Mouse (Mus musculus) thymus, adult 2 months (tissue): ENCODE results near the gene Shisa9. TPM values are rescaled to one million over a fixed set of nuclear protein-coding genes. Genes with fewer than 3 reads are reported as not detected.

Experiments used
- DNase-seq: peaks from one replicate; pipeline ENCODE4 v3.0.0; 2021
- H3K27ac ChIP-seq: fragments of 200-500 bp; 2 replicates; pipeline ENCODE4 v1.5.1; 2012; ENCODE audit warnings: low read length, control low read depth; ENCODE audit not compliant: control insufficient read depth, insufficient read depth
- H3K27me3 ChIP-seq: fragments of 200-500 bp; 2 replicates; pipeline ENCODE4 v1.6.1; 2012; ENCODE audit warnings: mild to moderate bottlenecking, low read length, moderate library complexity, mixed read lengths; ENCODE audit not compliant: control insufficient read depth, insufficient read depth
- H3K36me3 ChIP-seq: fragments of 200-500 bp; 2 replicates; pipeline ENCODE4 v1.6.1; 2012; ENCODE audit warnings: mild to moderate bottlenecking, low read length, moderate library complexity; ENCODE audit not compliant: control insufficient read depth, insufficient read depth
- H3K4me1 ChIP-seq: fragments of 200-500 bp; replicated peaks from 2 replicates; pipeline ENCODE4 v1.6.1; 2012; ENCODE audit warnings: low read length; ENCODE audit not compliant: control insufficient read depth, insufficient read depth
- H3K4me3 ChIP-seq: fragments of 200-500 bp; 2 replicates; pipeline ENCODE4 v1.5.1; 2012; ENCODE audit warnings: mild to moderate bottlenecking, low read length, control low read depth, moderate library complexity; ENCODE audit not compliant: control insufficient read depth, insufficient read depth
- CTCF ChIP-seq: fragments of 200-500 bp; IDR thresholded peaks from 2 replicates; pipeline ENCODE4 v1.5.1; 2012; ENCODE audit warnings: mild to moderate bottlenecking, control low read depth, low read length, moderate library complexity, borderline replicate concordance; ENCODE audit not compliant: control insufficient read depth, poor library complexity, insufficient read depth; ENCODE audit errors: extremely low read depth
- POLR2A ChIP-seq: fragments of 200-500 bp; IDR thresholded peaks from 2 replicates; pipeline ENCODE4 v1.6.1; 2012; ENCODE audit warnings: mild to moderate bottlenecking, low read length, control low read depth, moderate library complexity; ENCODE audit not compliant: control insufficient read depth, poor library complexity, insufficient read depth; ENCODE audit errors: extremely low read depth
- WGBS: fragments of 180-500 bp; shearing (Covaris S2); methylation state at CpG from one replicate; pipeline ENCODE4 v1.1.7; 2018; 5-methylcytosine and 5-hydroxymethylcytosine counted together
- polyA plus RNA-seq: library from polyadenylated mRNA; depleted of rRNA; stranded (reverse); fragments of >200 nt; gene quantifications from 2 replicates; pipeline ENCODE4 v1.2.3, GENCODE M21; 2012

Shisa9 gene
- polyA plus RNA-seq, 1 experiment: 1.3 TPM

GRCm38 (mm10) chr16:12040935-12041334 lies 57.0 kb downstream of the Shisa9 start:
- DNase-seq: no peak
- TF ChIP-seq POLR2A (no peak), CTCF (no peak)
- 76% methylated on average over 5 of the region's 5 CpGs for WGBS
- Histone ChIP-seq H3K27me3 (no peaks in the 10 kb centered on the region), H3K4me3 (no peak overlapping the region), H3K27ac (no peak overlapping the region), H3K4me1 (no peaks in the 10 kb centered on the region), H3K36me3 (no peaks in the 10 kb centered on the region)

- Histone ChIP-seq H3K27me3 (no peaks in the 10 kb centered on the region), H3K4me1 (no peaks in the 10 kb centered on the region), H3K36me3 (no peaks in the 10 kb centered on the region), H3K4me3 (no peak overlapping the region), H3K27ac (no peak overlapping the region)
- WGBS: 83% methylated on average over 1 of the region's 1 CpGs
- DNase-seq: no peak
- TF ChIP-seq POLR2A: no peak
- TF ChIP-seq CTCF: no peak
These were observed 68.1 kb downstream of the Shisa9 start for GRCm38 (mm10) chr16:12052051-12052450.

- Histone ChIP-seq H3K36me3 (no peaks in the 10 kb centered on the region), H3K27ac (no peak overlapping the region), H3K27me3 (no peaks in the 10 kb centered on the region), H3K4me1 (no peaks in the 10 kb centered on the region), H3K4me3 (no peak overlapping the region)
- DNase-seq: no peak
- TF ChIP-seq CTCF (no peak), POLR2A (no peak)
- WGBS: 92% methylated on average over 5 of the region's 5 CpGs
These were observed 88.7 kb downstream of the Shisa9 start for GRCm38 (mm10) chr16:12072573-12072972.

GRCm38 (mm10) chr16:12076270-12076669 lies 92.4 kb downstream of the Shisa9 start:
- Histone ChIP-seq H3K4me3 (no peak overlapping the region), H3K36me3 (no peaks in the 10 kb centered on the region), H3K4me1 (no peaks in the 10 kb centered on the region), H3K27ac (no peak overlapping the region), H3K27me3 (no peaks in the 10 kb centered on the region)
- no peak for DNase-seq
- WGBS: 73% methylated on average over 3 of the region's 3 CpGs
- no peak for TF ChIP-seq CTCF
- no peak for TF ChIP-seq POLR2A

GRCm38 (mm10) chr16:12076700-12077099 lies 92.8 kb downstream of the Shisa9 start:
- 94% methylated on average over 2 of the region's 2 CpGs for WGBS
- no peak overlapping the region for H3K4me3 ChIP-seq
- no peaks in the 10 kb centered on the region for H3K36me3 ChIP-seq
- TF ChIP-seq CTCF (no peak), POLR2A (no peak)
- H3K27ac ChIP-seq: no peak overlapping the region
- no peaks in the 10 kb centered on the region for H3K4me1 ChIP-seq
- H3K27me3 ChIP-seq: no peaks in the 10 kb centered on the region
- DNase-seq: no peak

- Histone ChIP-seq H3K4me3 (no peak overlapping the region), H3K27ac (no peak overlapping the region), H3K36me3 (no peaks in the 10 kb centered on the region), H3K4me1 (no peaks in the 10 kb centered on the region), H3K27me3 (no peaks in the 10 kb centered on the region)
- DNase-seq: no peak
- 96% methylated on average over 2 of the region's 2 CpGs for WGBS
- TF ChIP-seq CTCF: no peak
- TF ChIP-seq POLR2A: no peak
These were observed 99.2 kb downstream of the Shisa9 start for GRCm38 (mm10) chr16:12083082-12083481.

GRCm38 (mm10) chr16:12090604-12091235 lies 106.8 kb downstream of the Shisa9 start:
- no peak for DNase-seq
- TF ChIP-seq CTCF (no peak), POLR2A (no peak)
- no peaks in the 10 kb centered on the region for H3K36me3 ChIP-seq
- H3K4me1 ChIP-seq: no peaks in the 10 kb centered on the region
- H3K27ac ChIP-seq: no peak overlapping the region
- 51% methylated on average over 5 of the region's 5 CpGs for whole genome bisulfite sequencing
- no peak overlapping the region for H3K4me3 ChIP-seq
- no peaks in the 10 kb centered on the region for H3K27me3 ChIP-seq
